Mouse (Mus musculus) adrenal gland, postnatal 25 days (tissue): ENCODE data around the gene Hcar2. TPM values are rescaled to one million over a fixed set of nuclear protein-coding genes. Genes with fewer than 3 reads are reported as not detected.

Experiments used
- total RNA-seq: library from RNA; stranded (reverse); gene quantifications from 2 replicates; pipeline ENCODE4 v1.2.3, GENCODE M21; 2021

The Hcar2 gene
- total RNA-seq, 1 experiment from 2014 or later: 1.4 TPM

Other genes starting within 250 kb of the Hcar2 start
- 87.4 and 103 TPM in 2 replicates for gene Clip1, start 180.9 kb downstream of the Hcar2 start, total RNA-seq
- 52.9 and 57.5 TPM in 2 replicates for gene Zcchc8, start 144.4 kb downstream of the Hcar2 start, total RNA-seq
- gene Rsrc2, start 116.1 kb downstream of the Hcar2 start, total RNA-seq: 96.8 and 108 TPM in 2 replicates
- gene Kntc1, start 115.8 kb downstream of the Hcar2 start, total RNA-seq: 7.1 and 7.2 TPM in 2 replicates
- gene Hcar1, start 14.5 kb upstream of the Hcar2 start, total RNA-seq: 3.7 and 5.3 TPM in 2 replicates
- gene Denr, start 41.7 kb upstream of the Hcar2 start, total RNA-seq: 65.3 and 87.6 TPM in 2 replicates
- gene Gm43518, start 61.9 kb upstream of the Hcar2 start, total RNA-seq: 1.9 TPM in 1 of 2 replicates, not detected in the other
- gene Ccdc62, start 65.2 kb upstream of the Hcar2 start, total RNA-seq: 4.9 and 5.0 TPM in 2 replicates
- gene Hip1r, start 108.1 kb upstream of the Hcar2 start, total RNA-seq: 17.9 and 18.3 TPM in 2 replicates
- gene Vps37b, start 166.8 kb upstream of the Hcar2 start, total RNA-seq: 75.2 and 101 TPM in 2 replicates
- 10.8 and 11.8 TPM in 2 replicates for gene Abcb9, start 230.3 kb upstream of the Hcar2 start, total RNA-seq
- gene Ogfod2, start 246.8 kb upstream of the Hcar2 start, total RNA-seq: 44.7 and 55.0 TPM in 2 replicates